Mouse (Mus musculus): ENCODE results near the gene Bivm. TPM values are rescaled to one million over a fixed set of nuclear protein-coding genes. Genes with fewer than 3 reads are reported as not detected.

The Bivm gene
- 3.3 and 4.1 TPM in 2 replicates for polyA plus RNA-seq (2012; rRNA removed)

GRCm38 (mm10) chr1:44118239-44119054 lies at the start of gene Bivm, which contains the start of gene Kdelc1:
Bivm (plus strand) TSS chr1:44118957.
Kdelc1 (minus strand) TSS chr1:44118808.

GRCm38 (mm10) chr1:44102259-44102717 lies 16.5 kb upstream of the Bivm start, which contains the start of gene Tex30:
Tex30 (minus strand) TSS chr1:44102441.

GRCm38 (mm10) chr1:44147563-44148381 lies 29.0 kb downstream of the Bivm start, which contains the start of gene Ercc5:
Ercc5 (plus strand) TSS chr1:44147744.

Other genes with a start within 250 kb of the Bivm start
- gene Tpp2, start 185.3 kb upstream of the Bivm start, polyA plus RNA-seq (2012; rRNA removed) = 3.0 and 4.3 TPM in 2 replicates
- gene Mettl21c, start 98.9 kb upstream of the Bivm start, polyA plus RNA-seq (2012; rRNA removed) = not detected in 2 replicates
- gene Gm8251, start 57.0 kb upstream of the Bivm start, polyA plus RNA-seq (2012; rRNA removed) = not detected in 2 replicates
- 2.7 and 4.5 TPM in 2 replicates for gene Tex30, start 16.5 kb upstream of the Bivm start, polyA plus RNA-seq (2012; rRNA removed)
- gene Kdelc1, start 149 bp upstream of the Bivm start, polyA plus RNA-seq (2012; rRNA removed) = 12.3 and 12.5 TPM in 2 replicates
- 3.2 and 4.1 TPM in 2 replicates for gene Ercc5, start 28.8 kb downstream of the Bivm start, polyA plus RNA-seq (2012; rRNA removed)
- not detected in 2 replicates for gene Mettl21e, start 100.0 kb downstream of the Bivm start, polyA plus RNA-seq (2012; rRNA removed)